Mouse (Mus musculus): ENCODE measurements around the gene Ube2i. TPM values are rescaled to one million over a fixed set of nuclear protein-coding genes. Genes with fewer than 3 reads are reported as not detected.

Ube2i gene
- polyA plus RNA-seq, 1 experiment from 2014 or later: 726 TPM

- H3K9me3 ChIP-seq: no peaks in the 10 kb centered on the region
- H3K27ac ChIP-seq: no peak overlapping the region
- no peak for ATAC-seq (ENCODE audit: low FRiP score, low read depth)
- H3K4me3 ChIP-seq: no peak overlapping the region
- 0 out of 2 replicates have a peak, but pooled peaks cover 1% of the 10 kb centered on the region for H3K36me3 ChIP-seq
- H3K9ac ChIP-seq: no peak overlapping the region
- no peaks in the 10 kb centered on the region for H3K27me3 ChIP-seq (replicated peaks)
- WGBS: 94% methylated on average over 3 of the region's 3 CpGs
- H3K4me2 ChIP-seq (replicated peaks): no peak overlapping the region
- peaks cover 18% of the 10 kb centered on the region for H3K4me1 ChIP-seq
These were observed 1.4 kb upstream of the Ube2i start for GRCm38 (mm10) chr17:25275833-25276232.

- no peaks in the 10 kb centered on the region for H3K9me3 ChIP-seq
- H3K4me1 ChIP-seq: peaks cover 32% of the 10 kb centered on the region
- peak overlapping the region; percentile 97 for H3K4me2 ChIP-seq (replicated peaks)
- H3K4me3 ChIP-seq: peak overlapping the region; percentile 97
- peaks cover 14% of the 10 kb centered on the region for H3K36me3 ChIP-seq
- peak overlapping the region; percentile 97 for H3K27ac ChIP-seq
- no peaks in the 10 kb centered on the region for H3K27me3 ChIP-seq (replicated peaks)
- under 1% methylated on average over 44 of the region's 45 CpGs for whole genome bisulfite sequencing
- H3K9ac ChIP-seq: peak overlapping the region; percentile 99
- peak; percentile 87 for ATAC-seq (ENCODE audit: low FRiP score, low read depth)
These were observed 518 bp downstream of the Ube2i start for GRCm38 (mm10) chr17:25273706-25274501.

- no peaks in the 10 kb centered on the region for H3K9me3 ChIP-seq
- peak overlapping the region; percentile 97 for H3K27ac ChIP-seq
- no peaks in the 10 kb centered on the region for H3K27me3 ChIP-seq (replicated peaks)
- H3K4me1 ChIP-seq: peaks cover 32% of the 10 kb centered on the region
- peak overlapping the region; percentile 97 for H3K4me2 ChIP-seq (replicated peaks)
- under 1% methylated on average over 92 of the region's 92 CpGs for WGBS
- H3K36me3 ChIP-seq: peaks cover 22% of the 10 kb centered on the region
- peak; percentile 92 for ATAC-seq (ENCODE audit: low FRiP score, low read depth)
- H3K4me3 ChIP-seq: peak overlapping the region; percentile 97
- H3K9ac ChIP-seq: peak overlapping the region; percentile 99
These were observed 1.3 kb downstream of the Ube2i start for GRCm38 (mm10) chr17:25272951-25273705.

- H3K4me3 ChIP-seq: peak overlapping the region; percentile 97
- ATAC-seq (ENCODE audit: low FRiP score, low read depth): no peak
- under 1% methylated on average over 10 of the region's 10 CpGs for WGBS
- H3K27me3 ChIP-seq (replicated peaks): no peaks in the 10 kb centered on the region
- peaks cover 32% of the 10 kb centered on the region for H3K4me1 ChIP-seq
- H3K9ac ChIP-seq: peak overlapping the region; percentile 99
- no peak overlapping the region for H3K27ac ChIP-seq
- H3K4me2 ChIP-seq (replicated peaks): peak overlapping the region; percentile 97
- no peaks in the 10 kb centered on the region for H3K9me3 ChIP-seq
- peaks cover 30% of the 10 kb centered on the region for H3K36me3 ChIP-seq
These were observed 2.1 kb downstream of the Ube2i start for GRCm38 (mm10) chr17:25272326-25272725.

- peak overlapping the region; percentile 97 for H3K4me2 ChIP-seq (replicated peaks)
- no peak for ATAC-seq (ENCODE audit: low FRiP score, low read depth)
- H3K27me3 ChIP-seq (replicated peaks): no peaks in the 10 kb centered on the region
- peak overlapping the region; percentile 99; the same call in 1 of the 2 replicates for H3K9ac ChIP-seq
- peaks cover 44% of the 10 kb centered on the region for H3K36me3 ChIP-seq
- peaks cover 32% of the 10 kb centered on the region for H3K4me1 ChIP-seq
- H3K9me3 ChIP-seq: no peaks in the 10 kb centered on the region
- 0 out of 2 replicates have a peak overlapping the region, but pooled peaks have one; percentile 97 for H3K4me3 ChIP-seq
- WGBS: 88% methylated on average over 2 of the region's 2 CpGs
- H3K27ac ChIP-seq: no peak overlapping the region
These were observed 3.6 kb downstream of the Ube2i start for GRCm38 (mm10) chr17:25270795-25271335.

GRCm38 (mm10) chr17:25264453-25264852 lies 10.0 kb downstream of the Ube2i start:
- Histone ChIP-seq H3K9me3 (no peaks in the 10 kb centered on the region), H3K9ac (no peak overlapping the region), H3K27ac (no peak overlapping the region), H3K27me3 (replicated peaks) (no peaks in the 10 kb centered on the region), H3K36me3 (peaks cover 79% of the 10 kb centered on the region), H3K4me3 (no peak overlapping the region), H3K4me1 (0 out of 2 replicates have a peak, but pooled peaks cover 3% of the 10 kb centered on the region), H3K4me2 (replicated peaks) (no peak overlapping the region)
- WGBS: 81% methylated on average over 3 of the region's 3 CpGs
- ATAC-seq (ENCODE audit: low FRiP score, low read depth): no peak

GRCm38 (mm10) chr17:25257804-25258261 lies 16.6 kb downstream of the Ube2i start:
- Histone ChIP-seq H3K27ac (no peak overlapping the region), H3K4me2 (replicated peaks) (no peak overlapping the region), H3K9me3 (no peaks in the 10 kb centered on the region), H3K27me3 (replicated peaks) (peaks cover 30% of the 10 kb centered on the region), H3K4me3 (no peak overlapping the region), H3K36me3 (peaks cover 22% of the 10 kb centered on the region), H3K4me1 (peaks cover 34% of the 10 kb centered on the region), H3K9ac (no peak overlapping the region)
- ATAC-seq (ENCODE audit: low FRiP score, low read depth): no peak
- WGBS: 58% methylated on average over 6 of the region's 6 CpGs

- H3K27me3 ChIP-seq (replicated peaks): peaks cover 30% of the 10 kb centered on the region
- no peaks in the 10 kb centered on the region for H3K9me3 ChIP-seq
- H3K36me3 ChIP-seq: peaks cover 16% of the 10 kb centered on the region
- peak within 1 kb of the TSS; percentile 21 for H3K4me3 ChIP-seq
- H3K9ac ChIP-seq: peak within 1 kb of the TSS; percentile 47; the same call in 1 of the 2 replicates
- H3K27ac ChIP-seq: no peak within 1 kb of the TSS
- H3K4me2 ChIP-seq (replicated peaks): peak within 1 kb of the TSS; percentile 59
- peaks cover 42% of the 10 kb centered on the region for H3K4me1 ChIP-seq
- 0 out of 2 replicates have a peak, but pooled peaks have one; percentile 21 for ATAC-seq (ENCODE audit: low FRiP score, low read depth)
- WGBS: 4% methylated on average over 35 of the region's 35 CpGs
These were observed 18.2 kb downstream of the Ube2i start, which contains the start of gene Baiap3 for GRCm38 (mm10) chr17:25256140-25256754. Gene Baiap3 (minus strand): TSS chr17:25256364.

- H3K36me3 ChIP-seq: peaks cover 14% of the 10 kb centered on the region
- H3K9me3 ChIP-seq: no peaks in the 10 kb centered on the region
- peaks cover 42% of the 10 kb centered on the region for H3K4me1 ChIP-seq
- no peak overlapping the region for H3K4me2 ChIP-seq (replicated peaks)
- H3K9ac ChIP-seq: no peak overlapping the region
- no peak overlapping the region for H3K4me3 ChIP-seq
- peaks cover 30% of the 10 kb centered on the region for H3K27me3 ChIP-seq (replicated peaks)
- no peak overlapping the region for H3K27ac ChIP-seq
- 60% methylated on average over 2 of the region's 2 CpGs for WGBS
- no peak for ATAC-seq (ENCODE audit: low FRiP score, low read depth)
These were observed 19.3 kb downstream of the Ube2i start for GRCm38 (mm10) chr17:25255110-25255509.

GRCm38 (mm10) chr17:25253760-25254159 lies 20.7 kb downstream of the Ube2i start:
- ATAC-seq (ENCODE audit: low FRiP score, low read depth): no peak; the same call in 1 of the 2 replicates
- no peak overlapping the region for H3K9ac ChIP-seq
- H3K4me3 ChIP-seq: no peak overlapping the region
- H3K9me3 ChIP-seq: no peaks in the 10 kb centered on the region
- peaks cover 42% of the 10 kb centered on the region for H3K4me1 ChIP-seq
- peaks cover 2% of the 10 kb centered on the region; the same call in 1 of the 2 replicates for H3K36me3 ChIP-seq
- WGBS: 20% methylated on average over 10 of the region's 10 CpGs
- H3K4me2 ChIP-seq (replicated peaks): peak overlapping the region; percentile 41
- H3K27me3 ChIP-seq (replicated peaks): peaks cover 30% of the 10 kb centered on the region
- no peak overlapping the region for H3K27ac ChIP-seq

GRCm38 (mm10) chr17:25252643-25253042 lies 21.8 kb downstream of the Ube2i start:
- Histone ChIP-seq H3K27ac (no peak overlapping the region), H3K4me3 (no peak overlapping the region), H3K36me3 (no peaks in the 10 kb centered on the region), H3K27me3 (replicated peaks) (peaks cover 30% of the 10 kb centered on the region), H3K4me2 (replicated peaks) (no peak overlapping the region), H3K9me3 (no peaks in the 10 kb centered on the region), H3K4me1 (peaks cover 36% of the 10 kb centered on the region), H3K9ac (no peak overlapping the region)
- 29% methylated on average over 3 of the region's 3 CpGs for WGBS
- ATAC-seq (ENCODE audit: low FRiP score, low read depth): no peak

Measured in neural tube, embryonic 12.5 days (tissue).